Comparison of ENCODE assay signal across 9 mouse cellular contexts in genomic region chr11:108343789-108344462, GRCm38 (mm10). TPM values are rescaled to one million over a fixed set of nuclear protein-coding genes. Genes with fewer than 3 reads are reported as not detected.
DNase-seq lines count a peak whose midpoint lies in the region; ATAC-seq lines count a peak whose summit lies in the region.
"Had no signal": no experiment of that assay in that cellular context is flagged by ENCODE, and none has a peak within 500 bp of the region (broad histone marks: within the 10 kb centered on the region; RNA-seq: fewer than 3 reads in every experiment).

Gene Prkca (minus strand): TSS chr11:108343928.

- peak within 1 kb of the TSS; percentile 100 for H3K4me2 ChIP-seq in embryonic facial prominence, embryonic 11.5 days (ENCODE audit: low read depth, low read length)
- peak within 1 kb of the TSS; percentile 100 for H3K4me2 ChIP-seq in limb, embryonic 12.5 days
- peak within 1 kb of the TSS; percentile 100 for H3K4me2 ChIP-seq in midbrain, embryonic 14.5 days (ENCODE audit: low read length)

- under 1% methylated on average over 46 of the region's 63 CpGs for WGBS in embryonic facial prominence, embryonic 11.5 days
- under 1% methylated on average over 63 of the region's 63 CpGs for WGBS in limb, embryonic 12.5 days
- WGBS in midbrain, embryonic 14.5 days = under 1% methylated on average over 61 of the region's 63 CpGs

- peak; percentile 95 for ATAC-seq in embryonic facial prominence, embryonic 11.5 days (replicated peaks; ENCODE audit: insufficient number of reproducible peaks, low FRiP score, low TSS enrichment, low read depth)
- ATAC-seq in limb, embryonic 12.5 days (ENCODE audit: insufficient number of reproducible peaks, insufficient read depth, low FRiP score, low TSS enrichment, low read depth) = peak; percentile 91
- peak; percentile 94 for ATAC-seq in midbrain, embryonic 14.5 days (ENCODE audit: low FRiP score, low TSS enrichment)

- DNase-seq in 3134 (ENCODE audit: extremely low read depth, insufficient read length, low spot score) = peak; percentile 98
- peak; percentile 95 for DNase-seq in adrenal gland, postnatal 25 days
- DNase-seq in embryonic facial prominence, embryonic 11.5 days (ENCODE audit: low spot score) = peak; percentile 96
- peak; percentile 83 for DNase-seq in heart, adult 8-10 months (ENCODE audit: low spot score)
- DNase-seq in kidney, adult 8-10 months = peak; percentile 89 to 92
- peak; percentile 100 for DNase-seq in midbrain, embryonic 14.5 days
- peak; percentile 73 for DNase-seq in spleen, adult 12 weeks (ENCODE audit: low spot score)

- no peaks in the 10 kb centered on the region for H3K27me3 ChIP-seq in embryonic facial prominence, embryonic 11.5 days (ENCODE audit: control insufficient read depth, insufficient read depth, low read length)
- H3K27me3 ChIP-seq in limb, embryonic 12.5 days = peaks cover 20% of the 10 kb centered on the region
- 0 out of 2 replicates have a peak, but pooled peaks cover 3% of the 10 kb centered on the region for H3K27me3 ChIP-seq in midbrain, embryonic 14.5 days (ENCODE audit: control insufficient read depth, insufficient read depth, low read length)

- H3K4me1 ChIP-seq in embryonic facial prominence, embryonic 11.5 days (ENCODE audit: control insufficient read depth, insufficient read depth, low read length) = peaks cover 3% of the 10 kb centered on the region; the same call in 1 of the 2 replicates
- H3K4me1 ChIP-seq in limb, embryonic 12.5 days (replicated peaks) = peaks cover 18% of the 10 kb centered on the region
- H3K4me1 ChIP-seq in midbrain, embryonic 14.5 days (ENCODE audit: control insufficient read depth, insufficient read depth, low read length) = peaks cover 13% of the 10 kb centered on the region; the same call in 1 of the 2 replicates

- no peaks in the 10 kb centered on the region for H3K36me3 ChIP-seq in embryonic facial prominence, embryonic 11.5 days (replicated peaks; ENCODE audit: control insufficient read depth, insufficient read depth, low read depth, low read length)
- H3K36me3 ChIP-seq in limb, embryonic 12.5 days = no peaks in the 10 kb centered on the region
- no peaks in the 10 kb centered on the region for H3K36me3 ChIP-seq in midbrain, embryonic 14.5 days (ENCODE audit: control insufficient read depth, insufficient read depth, low read length)
- H3K36me3 ChIP-seq: G1E had no signal

- peak within 1 kb of the TSS; percentile 71 for H3K4me3 ChIP-seq in embryonic facial prominence, embryonic 11.5 days (ENCODE audit: low read depth, low read length)
- H3K4me3 ChIP-seq in limb, embryonic 12.5 days (replicated peaks) = peak within 1 kb of the TSS; percentile 78
- peak within 1 kb of the TSS; percentile 76 for H3K4me3 ChIP-seq in midbrain, embryonic 14.5 days (replicated peaks; ENCODE audit: low read depth, low read length)

- H3K9me3 ChIP-seq in embryonic facial prominence, embryonic 11.5 days (replicated peaks; ENCODE audit: control insufficient read depth, low read length) = no peaks in the 10 kb centered on the region
- no peaks in the 10 kb centered on the region for H3K9me3 ChIP-seq in limb, embryonic 12.5 days
- H3K9me3 ChIP-seq in midbrain, embryonic 14.5 days (ENCODE audit: control insufficient read depth, low read length) = no peaks in the 10 kb centered on the region

- H3K27ac ChIP-seq in embryonic facial prominence, embryonic 11.5 days (replicated peaks; ENCODE audit: low read depth, low read length) = 0 out of 2 replicates have a peak within 1 kb of the TSS, but pooled peaks have one; percentile 36
- H3K27ac ChIP-seq in limb, embryonic 12.5 days = peak within 1 kb of the TSS; percentile 83
- H3K27ac ChIP-seq in midbrain, embryonic 14.5 days (replicated peaks; ENCODE audit: low read depth, low read length) = peak within 1 kb of the TSS; percentile 91

- H3K9ac ChIP-seq in embryonic facial prominence, embryonic 11.5 days (replicated peaks; ENCODE audit: low read length) = peak within 1 kb of the TSS; percentile 82
- H3K9ac ChIP-seq in limb, embryonic 12.5 days (replicated peaks) = peak within 1 kb of the TSS; percentile 82
- H3K9ac ChIP-seq in midbrain, embryonic 14.5 days (replicated peaks; ENCODE audit: low read length) = peak within 1 kb of the TSS; percentile 83

RNA-seq across cellular contexts. Expression of gene Prkca, which starts in this region (rescaled TPM):
- total RNA-seq in adrenal gland, postnatal 25 days (2021) = 6.7 and 7.8 TPM in 2 replicates
- polyA plus RNA-seq in embryonic facial prominence, embryonic 11.5 days (2014; fragmentation: Nextera tagmentation; extraction: Ambion mirVana) = 4.8 and 7.4 TPM in 2 replicates
- total RNA-seq in heart, adult 8-10 months (2022) = 10 to 100 TPM; 28.2 to 38.1 (median 33.4) TPM
- 7.8 and 9.1 TPM in 2 replicates for polyA plus RNA-seq in limb, embryonic 12.5 days (2016; fragmentation: Nextera tagmentation; extraction: Ambion mirVana)
- 7.6 and 9.3 TPM in 2 replicates for polyA plus RNA-seq in midbrain, embryonic 14.5 days (2014; fragmentation: Nextera tagmentation; extraction: Ambion mirVana)
- polyA plus RNA-seq: G1E had no signal

Comparison
In these comparisons a context has a peak if more than half of its experiments do, and no peak if none do; other contexts are left out.
1. Peak in every context shown above with its lines: DNase-seq, ATAC-seq, H3K4me3 ChIP-seq and H3K27ac ChIP-seq.
2. H3K27ac ChIP-seq: peak in every context shown above with its lines; median percentile 91 in midbrain, embryonic 14.5 days; 83 in limb, embryonic 12.5 days; 36 in embryonic facial prominence, embryonic 11.5 days.